Mouse (Mus musculus) intestine, embryonic 16.5 days (tissue): Measurements from ENCODE around the gene Nit2. TPM values are rescaled to one million over a fixed set of nuclear protein-coding genes. Genes with fewer than 3 reads are reported as not detected.

ENCODE experiments used
- ATAC-seq: fragments of 200-750 bp; cut with Nextera tagmentation; 2 replicates; pipeline ENCODE4 v1.8.0; 2017; ENCODE audit warnings: moderate TSS enrichment, moderate library complexity
- H3K27ac ChIP-seq: fragments of 300-500 bp; sonication (generic); 2 replicates; pipeline ENCODE4 v1.5.1; 2014; ENCODE audit warnings: mild to moderate bottlenecking, low read length
- H3K27me3 ChIP-seq: fragments of 300-500 bp; sonication (generic); replicated peaks from 2 replicates; pipeline ENCODE4 v1.6.1; 2014; ENCODE audit warnings: low read length, control low read depth, mixed read lengths; ENCODE audit not compliant: control insufficient read depth, insufficient read depth
- H3K36me3 ChIP-seq: fragments of 300-500 bp; sonication (generic); 2 replicates; pipeline ENCODE4 v1.6.1; 2014; ENCODE audit warnings: low read length, control low read depth; ENCODE audit not compliant: control insufficient read depth, insufficient read depth
- H3K4me1 ChIP-seq: fragments of 300-500 bp; sonication (generic); 2 replicates; pipeline ENCODE4 v1.6.1; 2014; ENCODE audit warnings: low read length, control low read depth, mixed read lengths; ENCODE audit not compliant: control insufficient read depth, insufficient read depth
- H3K4me2 ChIP-seq: fragments of 300-500 bp; sonication (generic); 2 replicates; pipeline ENCODE4 v1.6.1; 2014; ENCODE audit warnings: low read depth, low read length, control low read depth
- H3K4me3 ChIP-seq: fragments of 300-500 bp; sonication (generic); 2 replicates; pipeline ENCODE4 v1.5.1; 2014; ENCODE audit warnings: mild to moderate bottlenecking, low read length
- H3K9ac ChIP-seq: fragments of 300-500 bp; sonication (generic); 2 replicates; pipeline ENCODE4 v1.6.1; 2014; ENCODE audit warnings: low read depth, low read length
- H3K9me3 ChIP-seq: fragments of 300-500 bp; sonication (generic); 2 replicates; pipeline ENCODE4 v1.6.1; 2016; ENCODE audit warnings: low read length, control low read depth; ENCODE audit not compliant: control insufficient read depth
- WGBS: fragments of 180-500 bp; shearing (Covaris S2); extraction: QIAGEN DNeasy Blood & Tissue Kit; methylation state at CpG from one replicate; pipeline ENCODE4 v1.1.7; 2014; 5-methylcytosine and 5-hydroxymethylcytosine counted together
- polyA plus RNA-seq: library from polyadenylated mRNA; unstranded; fragments of >200 nt; fragmentation: Nextera tagmentation; extraction: Ambion mirVana; gene quantifications from 2 replicates; pipeline ENCODE4 v1.2.1, GENCODE M21; 2015

Gene Nit2
- polyA plus RNA-seq, 1 experiment from 2014 or later, result 79.9 TPM

DNA sequence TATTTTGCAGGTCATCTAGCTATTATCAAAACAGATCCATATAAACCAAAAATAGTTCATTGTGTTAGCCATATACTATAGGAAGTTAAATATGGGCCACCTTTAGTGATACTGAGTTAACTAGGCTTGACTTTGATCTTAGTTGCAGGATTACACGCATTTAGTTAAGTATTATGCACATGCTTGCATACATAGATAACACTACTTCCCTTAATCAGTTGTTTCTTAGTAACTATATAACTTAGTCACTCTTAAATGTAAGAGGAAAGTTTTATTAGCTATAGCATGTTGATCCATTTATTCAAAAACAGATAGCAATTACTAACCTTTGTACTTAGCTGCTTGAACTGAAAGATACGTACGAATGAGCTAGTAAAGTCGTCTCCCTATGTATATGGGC is 15.7 kb downstream of the Nit2 start:
- H3K27ac ChIP-seq, result no peak overlapping the region
- WGBS, result 79% methylated on average over 4 of the region's 4 CpGs
- H3K27me3 ChIP-seq, result no peaks in the 10 kb centered on the region
- no peaks in the 10 kb centered on the region for H3K9me3 ChIP-seq
- no peaks in the 10 kb centered on the region for H3K4me1 ChIP-seq
- no peak overlapping the region for H3K4me2 ChIP-seq
- peaks cover 7% of the 10 kb centered on the region; the same call in 1 of the 2 replicates for H3K36me3 ChIP-seq
- no peak overlapping the region for H3K4me3 ChIP-seq
- ATAC-seq, result peak; percentile 46
- no peak overlapping the region for H3K9ac ChIP-seq

DNA sequence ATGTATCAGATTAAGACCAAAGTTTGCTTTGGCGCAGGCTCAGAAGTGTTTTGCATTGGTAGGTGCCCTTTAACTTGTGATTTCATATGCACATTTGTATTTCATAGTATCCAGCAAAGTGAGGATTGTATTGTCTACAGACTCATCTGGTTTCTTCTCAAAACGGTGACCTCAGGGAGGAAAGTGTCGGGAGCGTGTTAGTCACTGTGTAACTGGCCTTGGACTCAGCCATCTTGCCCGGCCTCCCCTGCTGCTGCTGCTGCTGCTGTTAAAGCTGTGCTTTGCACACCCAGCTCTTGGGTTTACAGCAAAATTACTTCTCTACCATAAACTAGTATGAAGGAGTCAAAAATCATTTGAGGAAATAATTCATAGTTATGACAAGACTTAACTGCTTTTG is 22.4 kb downstream of the Nit2 start:
- H3K36me3 ChIP-seq, result 0 out of 2 replicates have a peak, but pooled peaks cover 3% of the 10 kb centered on the region
- H3K4me2 ChIP-seq, result no peak overlapping the region
- H3K9me3 ChIP-seq, result no peaks in the 10 kb centered on the region
- H3K4me3 ChIP-seq, result no peak overlapping the region
- H3K4me1 ChIP-seq, result no peaks in the 10 kb centered on the region
- H3K9ac ChIP-seq, result no peak overlapping the region
- H3K27ac ChIP-seq, result no peak overlapping the region
- 91% methylated on average over 5 of the region's 5 CpGs for WGBS
- H3K27me3 ChIP-seq, result no peaks in the 10 kb centered on the region
- no peak for ATAC-seq

- Histone ChIP-seq H3K9ac (no peak overlapping the region), H3K4me3 (no peak overlapping the region), H3K27ac (no peak overlapping the region), H3K27me3 (no peaks in the 10 kb centered on the region), H3K36me3 (no peaks in the 10 kb centered on the region), H3K9me3 (no peaks in the 10 kb centered on the region), H3K4me2 (no peak overlapping the region), H3K4me1 (peaks cover 4% of the 10 kb centered on the region)
- no peak for ATAC-seq
- 95% methylated on average over 6 of the region's 6 CpGs for WGBS
Measured at GRCm38 (mm10) chr16:57133611-57134010, 33.5 kb downstream of the Nit2 start.

- no peak overlapping the region for H3K27ac ChIP-seq
- H3K9ac ChIP-seq, result no peak overlapping the region
- H3K9me3 ChIP-seq, result no peaks in the 10 kb centered on the region
- no peak overlapping the region for H3K4me3 ChIP-seq
- no peaks in the 10 kb centered on the region for H3K27me3 ChIP-seq
- H3K4me1 ChIP-seq, result peaks cover 8% of the 10 kb centered on the region
- ATAC-seq, result no peak
- H3K36me3 ChIP-seq, result no peaks in the 10 kb centered on the region
- 51% methylated on average over 1 of the region's 1 CpGs for WGBS
- no peak overlapping the region for H3K4me2 ChIP-seq
Measured at GRCm38 (mm10) chr16:57132326-57132725, 34.8 kb downstream of the Nit2 start.

DNA sequence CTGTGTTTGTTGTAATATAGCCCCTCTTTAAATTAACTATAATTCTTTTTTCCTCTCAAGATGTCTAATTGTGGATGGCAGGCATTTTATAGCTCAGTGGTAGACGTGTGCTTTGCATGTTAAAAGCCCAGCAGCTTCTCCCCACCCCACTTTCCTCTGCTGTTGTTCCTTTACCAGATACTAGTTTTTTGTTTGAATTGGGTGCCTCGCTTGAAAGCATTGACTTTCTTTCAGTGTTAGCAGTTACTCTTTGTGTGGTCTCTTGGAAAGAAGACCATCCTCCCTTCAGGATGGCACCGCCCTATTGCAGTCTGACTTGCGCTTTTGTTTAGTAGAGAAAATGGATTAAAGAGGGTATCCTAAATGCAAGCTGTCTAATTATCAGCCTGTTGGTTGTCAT is 35.6 kb downstream of the Nit2 start:
- 79% methylated on average over 4 of the region's 4 CpGs for WGBS
- no peak overlapping the region for H3K27ac ChIP-seq
- H3K36me3 ChIP-seq, result no peaks in the 10 kb centered on the region
- H3K4me3 ChIP-seq, result no peak overlapping the region
- ATAC-seq, result no peak
- H3K9ac ChIP-seq, result no peak overlapping the region
- no peak overlapping the region for H3K4me2 ChIP-seq
- peaks cover 10% of the 10 kb centered on the region for H3K4me1 ChIP-seq
- H3K27me3 ChIP-seq, result no peaks in the 10 kb centered on the region
- H3K9me3 ChIP-seq, result no peaks in the 10 kb centered on the region

DNA sequence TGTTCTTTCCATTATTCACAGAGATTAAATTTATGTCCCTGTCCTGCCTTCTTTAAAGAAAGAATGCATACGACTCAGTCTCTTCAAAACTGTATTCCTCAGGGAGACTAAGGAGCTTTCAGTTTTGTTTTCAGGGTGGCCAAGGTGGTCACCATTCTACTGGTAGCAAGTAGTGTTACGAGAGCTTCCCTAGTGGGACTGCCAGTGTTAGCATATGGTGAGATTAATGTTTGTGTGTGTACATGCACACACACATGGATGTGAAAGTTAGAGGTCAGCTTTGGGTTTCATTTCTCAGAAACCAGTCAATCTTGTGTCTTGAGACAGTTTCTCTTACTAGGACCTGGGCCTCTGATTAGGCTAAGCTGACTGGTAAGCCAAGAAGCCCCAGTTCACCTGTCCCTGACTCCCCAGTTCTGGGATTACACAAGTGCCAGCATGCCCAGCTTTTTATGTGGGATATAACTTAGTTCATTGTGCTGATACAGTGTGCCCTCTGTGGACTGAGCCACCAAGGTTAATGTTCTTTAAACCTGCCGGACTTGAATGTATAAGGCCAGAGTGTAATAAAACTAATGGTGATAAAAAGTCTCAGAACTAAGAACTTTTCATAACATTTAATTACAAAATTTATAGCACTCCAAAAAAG is 36.3 kb downstream of the Nit2 start:
- no peaks in the 10 kb centered on the region for H3K9me3 ChIP-seq
- H3K27me3 ChIP-seq, result no peaks in the 10 kb centered on the region
- peaks cover 10% of the 10 kb centered on the region for H3K4me1 ChIP-seq
- no peak overlapping the region for H3K9ac ChIP-seq
- no peak overlapping the region for H3K4me2 ChIP-seq
- peak overlapping the region; percentile 48 for H3K27ac ChIP-seq
- no peaks in the 10 kb centered on the region for H3K36me3 ChIP-seq
- 72% methylated on average over 3 of the region's 3 CpGs for WGBS
- H3K4me3 ChIP-seq, result no peak overlapping the region
- ATAC-seq, result peak; percentile 71

GRCm38 (mm10) chr16:57127825-57128224 is 39.3 kb downstream of the Nit2 start:
- Histone ChIP-seq H3K4me1 (peaks cover 17% of the 10 kb centered on the region), H3K4me3 (no peak overlapping the region), H3K36me3 (no peaks in the 10 kb centered on the region), H3K27me3 (no peaks in the 10 kb centered on the region), H3K9ac (no peak overlapping the region), H3K9me3 (no peaks in the 10 kb centered on the region), H3K27ac (peak overlapping the region; percentile 11; the same call in 1 of the 2 replicates), H3K4me2 (peak overlapping the region; percentile 3; the same call in 1 of the 2 replicates)
- ATAC-seq, result no peak
- WGBS, result 54% methylated on average over 2 of the region's 2 CpGs

GRCm38 (mm10) chr16:57126268-57126667 is 40.9 kb downstream of the Nit2 start:
- no peak overlapping the region for H3K4me2 ChIP-seq
- WGBS, result 84% methylated on average over 3 of the region's 4 CpGs
- H3K4me1 ChIP-seq, result peaks cover 20% of the 10 kb centered on the region
- H3K27ac ChIP-seq, result no peak overlapping the region
- ATAC-seq, result no peak
- H3K4me3 ChIP-seq, result no peak overlapping the region
- no peaks in the 10 kb centered on the region for H3K27me3 ChIP-seq
- no peaks in the 10 kb centered on the region for H3K9me3 ChIP-seq
- no peaks in the 10 kb centered on the region for H3K36me3 ChIP-seq
- H3K9ac ChIP-seq, result no peak overlapping the region

DNA sequence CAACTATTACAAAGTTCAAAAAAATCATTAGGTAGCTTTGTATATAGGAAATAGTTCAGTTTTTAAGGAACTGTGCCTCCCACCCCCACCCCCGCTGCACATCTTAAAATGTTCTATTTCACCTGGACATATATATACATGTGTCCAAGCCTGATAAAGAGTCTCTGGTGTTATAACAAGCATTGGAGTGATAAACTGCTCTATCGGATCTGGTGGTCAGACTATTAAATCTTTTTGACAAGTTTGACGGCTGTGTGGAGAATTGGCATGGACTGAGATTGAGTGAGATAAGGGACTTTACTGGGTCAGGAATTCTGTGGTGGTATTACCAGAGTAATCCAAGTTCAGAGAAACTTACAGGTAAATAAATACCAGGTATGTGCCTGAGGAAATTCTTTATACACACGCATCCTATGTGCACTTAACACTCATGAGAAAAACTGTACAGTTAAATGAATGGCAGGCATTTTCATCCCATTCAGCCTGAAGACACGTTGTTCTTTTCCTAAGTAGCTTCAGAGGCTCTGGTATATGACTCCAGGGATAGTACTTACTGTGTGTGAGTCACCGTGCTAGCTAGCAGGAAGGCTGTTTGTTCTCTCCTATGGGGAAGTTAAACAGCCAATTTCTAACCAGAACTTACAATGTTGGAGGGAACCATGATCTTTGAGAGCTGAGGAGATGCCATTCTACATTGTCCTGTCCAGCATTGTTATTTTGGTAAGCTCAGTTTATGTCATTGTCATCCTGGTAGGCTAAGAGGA is 44.3 kb downstream of the Nit2 start:
- Histone ChIP-seq H3K4me2 (peak overlapping the region; percentile 75), H3K9me3 (no peaks in the 10 kb centered on the region), H3K4me3 (peak overlapping the region; percentile 80), H3K9ac (peak overlapping the region; percentile 93), H3K36me3 (no peaks in the 10 kb centered on the region), H3K4me1 (peaks cover 16% of the 10 kb centered on the region), H3K27me3 (no peaks in the 10 kb centered on the region), H3K27ac (no peak overlapping the region)
- ATAC-seq, result no peak
- WGBS, result 35% methylated on average over 6 of the region's 6 CpGs
